Mouse (Mus musculus): ENCODE data around the gene Slc12a3. TPM values are rescaled to one million over a fixed set of nuclear protein-coding genes. Genes with fewer than 3 reads are reported as not detected.
A peak's percentile ranks its signal among the peaks of the same experiment; 100 is the strongest.

Slc12a3 gene
- polyA plus RNA-seq (2015; fragmentation: Nextera tagmentation; extraction: Ambion mirVana) = 0.11 and 0.21 TPM in 2 replicates

- Histone ChIP-seq H3K4me3 (ENCODE audit: low read length) (no peak within 1 kb of the TSS), H3K9ac (ENCODE audit: low read depth, low read length) (no peak within 1 kb of the TSS; the same call in 1 of the 2 replicates), H3K9me3 (ENCODE audit: control insufficient read depth, low read length) (no peaks in the 10 kb centered on the region), H3K36me3 (ENCODE audit: control insufficient read depth, insufficient read depth, low read length) (no peaks in the 10 kb centered on the region), H3K27ac (ENCODE audit: low read depth, low read length) (no peak within 1 kb of the TSS), H3K27me3 (replicated peaks; ENCODE audit: control insufficient read depth, insufficient read depth, low read length) (no peaks in the 10 kb centered on the region), H3K4me1 (ENCODE audit: control insufficient read depth, insufficient read depth, low read depth, low read length) (0 out of 2 replicates have a peak, but pooled peaks cover 3% of the 10 kb centered on the region), H3K4me2 (ENCODE audit: low read length) (no peak within 1 kb of the TSS)
- peak; percentile 31 for ATAC-seq
- WGBS = 86% methylated on average over 20 of the region's 21 CpGs
Measured at GRCm38 (mm10) chr8:94328932-94329728, at the start of gene Slc12a3. Slc12a3 (plus strand) TSS chr8:94329201.

GRCm38 (mm10) chr8:94280001-94280613 lies 48.9 kb upstream of the Slc12a3 start:
- Histone ChIP-seq H3K36me3 (ENCODE audit: control insufficient read depth, insufficient read depth, low read length) (no peaks in the 10 kb centered on the region), H3K4me2 (ENCODE audit: low read length) (no peak overlapping the region), H3K4me1 (ENCODE audit: control insufficient read depth, insufficient read depth, low read depth, low read length) (no peaks in the 10 kb centered on the region), H3K27me3 (replicated peaks; ENCODE audit: control insufficient read depth, insufficient read depth, low read length) (no peaks in the 10 kb centered on the region), H3K9me3 (ENCODE audit: control insufficient read depth, low read length) (no peaks in the 10 kb centered on the region), H3K27ac (ENCODE audit: low read depth, low read length) (no peak overlapping the region), H3K4me3 (ENCODE audit: low read length) (no peak overlapping the region), H3K9ac (ENCODE audit: low read depth, low read length) (no peak overlapping the region)
- 72% methylated on average over 5 of the region's 5 CpGs for WGBS
- no peak for ATAC-seq

- Histone ChIP-seq H3K9me3 (ENCODE audit: control insufficient read depth, low read length) (no peaks in the 10 kb centered on the region), H3K4me3 (ENCODE audit: low read length) (no peak overlapping the region), H3K9ac (ENCODE audit: low read depth, low read length) (no peak overlapping the region), H3K4me1 (ENCODE audit: control insufficient read depth, insufficient read depth, low read depth, low read length) (no peaks in the 10 kb centered on the region), H3K36me3 (ENCODE audit: control insufficient read depth, insufficient read depth, low read length) (no peaks in the 10 kb centered on the region), H3K27ac (ENCODE audit: low read depth, low read length) (no peak overlapping the region), H3K27me3 (replicated peaks; ENCODE audit: control insufficient read depth, insufficient read depth, low read length) (no peaks in the 10 kb centered on the region), H3K4me2 (ENCODE audit: low read length) (no peak overlapping the region)
- peak; percentile 55; the same call in 1 of the 2 replicates for ATAC-seq
- 62% methylated on average over 3 of the region's 3 CpGs for WGBS
Measured at GRCm38 (mm10) chr8:94282453-94282985, 46.5 kb upstream of the Slc12a3 start.

- Histone ChIP-seq H3K4me3 (ENCODE audit: low read length) (no peak overlapping the region), H3K36me3 (ENCODE audit: control insufficient read depth, insufficient read depth, low read length) (no peaks in the 10 kb centered on the region), H3K4me1 (ENCODE audit: control insufficient read depth, insufficient read depth, low read depth, low read length) (no peaks in the 10 kb centered on the region), H3K9me3 (ENCODE audit: control insufficient read depth, low read length) (no peaks in the 10 kb centered on the region), H3K9ac (ENCODE audit: low read depth, low read length) (no peak overlapping the region), H3K27me3 (replicated peaks; ENCODE audit: control insufficient read depth, insufficient read depth, low read length) (no peaks in the 10 kb centered on the region), H3K27ac (ENCODE audit: low read depth, low read length) (no peak overlapping the region), H3K4me2 (ENCODE audit: low read length) (no peak overlapping the region)
- ATAC-seq = no peak
- WGBS = 84% methylated on average over 7 of the region's 7 CpGs
Measured at GRCm38 (mm10) chr8:94284204-94284603, 44.8 kb upstream of the Slc12a3 start.

- H3K27ac ChIP-seq (ENCODE audit: low read depth, low read length) = no peak overlapping the region
- no peak for ATAC-seq
- 85% methylated on average over 5 of the region's 5 CpGs for WGBS
- no peaks in the 10 kb centered on the region for H3K9me3 ChIP-seq (ENCODE audit: control insufficient read depth, low read length)
- no peak overlapping the region for H3K4me2 ChIP-seq (ENCODE audit: low read length)
- H3K9ac ChIP-seq (ENCODE audit: low read depth, low read length) = no peak overlapping the region
- no peak overlapping the region for H3K4me3 ChIP-seq (ENCODE audit: low read length)
- H3K36me3 ChIP-seq (ENCODE audit: control insufficient read depth, insufficient read depth, low read length) = peaks cover 3% of the 10 kb centered on the region; the same call in 1 of the 2 replicates
- no peaks in the 10 kb centered on the region for H3K27me3 ChIP-seq (replicated peaks; ENCODE audit: control insufficient read depth, insufficient read depth, low read length)
- H3K4me1 ChIP-seq (ENCODE audit: control insufficient read depth, insufficient read depth, low read depth, low read length) = no peaks in the 10 kb centered on the region; the same call in 1 of the 2 replicates
Measured at GRCm38 (mm10) chr8:94290606-94291005, 38.4 kb upstream of the Slc12a3 start.

GRCm38 (mm10) chr8:94292072-94292471 lies 36.9 kb upstream of the Slc12a3 start:
- Histone ChIP-seq H3K9me3 (ENCODE audit: control insufficient read depth, low read length) (no peaks in the 10 kb centered on the region), H3K4me2 (ENCODE audit: low read length) (no peak overlapping the region), H3K27ac (ENCODE audit: low read depth, low read length) (peak overlapping the region; percentile 46; the same call in 1 of the 2 replicates), H3K27me3 (replicated peaks; ENCODE audit: control insufficient read depth, insufficient read depth, low read length) (no peaks in the 10 kb centered on the region), H3K36me3 (ENCODE audit: control insufficient read depth, insufficient read depth, low read length) (peaks cover 3% of the 10 kb centered on the region; the same call in 1 of the 2 replicates), H3K4me1 (ENCODE audit: control insufficient read depth, insufficient read depth, low read depth, low read length) (no peaks in the 10 kb centered on the region; the same call in 1 of the 2 replicates), H3K9ac (ENCODE audit: low read depth, low read length) (no peak overlapping the region), H3K4me3 (ENCODE audit: low read length) (no peak overlapping the region)
- peak; percentile 67 for ATAC-seq
- WGBS = 62% methylated on average over 6 of the region's 6 CpGs

GRCm38 (mm10) chr8:94292626-94293025 lies 36.4 kb upstream of the Slc12a3 start:
- no peaks in the 10 kb centered on the region for H3K9me3 ChIP-seq (ENCODE audit: control insufficient read depth, low read length)
- no peak overlapping the region for H3K4me2 ChIP-seq (ENCODE audit: low read length)
- H3K27me3 ChIP-seq (replicated peaks; ENCODE audit: control insufficient read depth, insufficient read depth, low read length) = no peaks in the 10 kb centered on the region
- no peak overlapping the region for H3K9ac ChIP-seq (ENCODE audit: low read depth, low read length)
- no peak for ATAC-seq
- no peaks in the 10 kb centered on the region; the same call in 1 of the 2 replicates for H3K4me1 ChIP-seq (ENCODE audit: control insufficient read depth, insufficient read depth, low read depth, low read length)
- no peak overlapping the region for H3K4me3 ChIP-seq (ENCODE audit: low read length)
- peaks cover 3% of the 10 kb centered on the region; the same call in 1 of the 2 replicates for H3K36me3 ChIP-seq (ENCODE audit: control insufficient read depth, insufficient read depth, low read length)
- 86% methylated on average over 8 of the region's 8 CpGs for WGBS
- H3K27ac ChIP-seq (ENCODE audit: low read depth, low read length) = no peak overlapping the region

- H3K27ac ChIP-seq (ENCODE audit: low read depth, low read length) = peak overlapping the region; percentile 49; the same call in 1 of the 2 replicates
- H3K9me3 ChIP-seq (ENCODE audit: control insufficient read depth, low read length) = no peaks in the 10 kb centered on the region
- H3K27me3 ChIP-seq (replicated peaks; ENCODE audit: control insufficient read depth, insufficient read depth, low read length) = no peaks in the 10 kb centered on the region
- no peak overlapping the region for H3K4me2 ChIP-seq (ENCODE audit: low read length)
- 71% methylated on average over 6 of the region's 6 CpGs for WGBS
- no peak for ATAC-seq
- peaks cover 3% of the 10 kb centered on the region; the same call in 1 of the 2 replicates for H3K36me3 ChIP-seq (ENCODE audit: control insufficient read depth, insufficient read depth, low read length)
- H3K4me1 ChIP-seq (ENCODE audit: control insufficient read depth, insufficient read depth, low read depth, low read length) = no peaks in the 10 kb centered on the region; the same call in 1 of the 2 replicates
- H3K9ac ChIP-seq (ENCODE audit: low read depth, low read length) = no peak overlapping the region
- no peak overlapping the region for H3K4me3 ChIP-seq (ENCODE audit: low read length)
Measured at GRCm38 (mm10) chr8:94295687-94296086, 33.3 kb upstream of the Slc12a3 start.

Measured in hindbrain, embryonic 16.5 days (tissue).